Mouse (Mus musculus): ENCODE results near the gene Arsg.

Gene Arsg

DNA sequence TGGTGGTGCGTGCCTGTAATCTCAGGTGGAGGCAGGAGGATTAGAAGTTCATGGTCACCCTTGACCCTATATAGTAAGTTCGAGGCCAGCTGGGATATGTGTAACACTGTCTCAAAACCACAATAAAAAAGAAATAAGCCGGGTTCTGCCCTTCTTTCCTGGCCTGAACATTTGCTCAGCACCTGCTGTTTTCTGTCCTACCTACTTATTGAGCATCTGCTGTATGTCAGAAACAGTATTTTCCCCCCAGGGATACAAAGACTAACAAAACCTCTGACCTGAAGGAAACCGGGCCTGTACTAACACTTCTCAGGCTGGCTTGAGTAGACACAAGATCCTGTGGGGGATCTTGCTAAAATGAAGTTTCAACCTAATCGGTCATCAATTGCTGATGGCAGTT lies 63.8 kb downstream of the Arsg start:
- no peak for ATAC-seq (ENCODE audit: insufficient number of reproducible peaks, low FRiP score, low TSS enrichment)

DNA sequence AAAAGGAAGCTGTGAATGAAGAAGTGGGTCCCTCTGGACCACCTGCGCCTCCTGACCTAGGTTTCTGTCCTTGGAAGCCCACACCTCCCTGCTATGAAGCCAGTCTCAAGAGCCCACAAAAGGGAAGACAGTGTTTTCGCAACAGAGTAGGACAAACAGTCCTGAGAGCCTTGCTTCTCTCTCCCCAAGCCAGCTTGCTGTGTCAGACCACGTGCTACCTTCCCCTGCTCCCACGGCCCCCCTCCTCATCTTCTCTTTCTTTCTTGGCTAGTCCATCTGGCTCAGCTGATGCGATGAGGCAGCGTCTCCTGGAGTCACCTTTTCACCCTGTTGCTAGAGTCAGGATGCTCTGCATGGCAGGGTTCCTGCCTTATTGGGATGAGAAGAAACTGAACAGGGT lies 66.1 kb downstream of the Arsg start:
- no peak for ATAC-seq (ENCODE audit: insufficient number of reproducible peaks, low FRiP score, low TSS enrichment)

DNA sequence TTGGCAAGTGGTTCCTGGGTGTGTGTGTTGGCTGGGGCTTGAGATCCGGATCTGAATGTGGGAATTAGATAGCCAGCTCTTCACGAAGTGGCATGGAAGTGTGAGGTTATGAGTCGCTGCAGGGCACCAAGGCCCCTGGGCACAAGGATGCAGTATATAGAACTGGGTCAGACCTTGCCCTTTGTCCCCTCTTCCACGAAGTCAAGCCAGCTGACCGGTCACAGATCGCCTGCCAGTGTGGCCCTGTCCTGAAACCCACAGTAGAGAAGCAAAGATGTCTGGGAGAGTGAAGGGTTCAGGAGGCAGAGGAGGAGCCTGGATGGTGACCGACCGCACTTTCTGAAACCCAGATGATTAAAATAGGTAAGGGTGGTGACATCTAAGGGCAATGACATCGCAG lies 70.3 kb downstream of the Arsg start:
- ATAC-seq (ENCODE audit: insufficient number of reproducible peaks, low FRiP score, low TSS enrichment) = no peak

DNA sequence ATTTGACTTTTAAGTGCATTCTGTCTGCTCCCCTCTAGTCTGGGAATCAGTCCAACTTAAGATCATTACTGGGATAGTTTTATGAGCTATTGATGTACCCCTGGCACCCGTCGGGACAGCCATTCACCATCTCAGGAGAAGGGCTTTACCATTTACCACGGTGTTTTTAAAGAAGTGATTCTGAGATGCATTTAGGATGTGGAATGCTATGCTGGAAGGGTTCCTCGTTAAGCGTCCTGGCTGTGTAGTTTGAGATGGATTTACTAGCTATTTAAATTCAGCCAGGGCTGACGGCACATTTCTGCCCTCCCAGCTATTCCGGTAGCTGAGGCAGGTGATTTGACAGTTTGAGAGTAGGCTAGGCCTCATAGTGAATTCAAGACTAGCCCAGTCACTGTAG lies 71.3 kb downstream of the Arsg start:
- no peak for ATAC-seq (ENCODE audit: insufficient number of reproducible peaks, low FRiP score, low TSS enrichment)

DNA sequence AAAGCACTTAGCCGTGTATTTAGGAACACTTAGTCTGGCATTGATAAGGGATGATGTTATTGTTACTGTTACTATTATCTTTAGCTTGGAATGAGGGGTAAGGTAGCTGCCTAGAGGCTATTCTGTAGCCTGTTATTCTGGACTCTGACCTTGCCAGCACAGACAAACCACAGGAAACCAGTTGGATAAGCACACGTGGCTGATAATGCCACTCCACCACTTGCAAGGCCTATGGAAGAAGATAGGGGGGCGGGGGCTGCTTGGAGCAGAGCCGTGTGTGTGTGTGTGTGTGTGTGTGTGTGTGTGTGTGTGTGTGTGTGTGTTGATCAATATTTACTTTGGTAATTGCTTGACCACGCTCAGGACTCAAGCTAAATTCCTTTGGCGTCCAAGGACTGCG lies 72.1 kb downstream of the Arsg start:
- ATAC-seq (ENCODE audit: insufficient number of reproducible peaks, low FRiP score, low TSS enrichment) = no peak

DNA sequence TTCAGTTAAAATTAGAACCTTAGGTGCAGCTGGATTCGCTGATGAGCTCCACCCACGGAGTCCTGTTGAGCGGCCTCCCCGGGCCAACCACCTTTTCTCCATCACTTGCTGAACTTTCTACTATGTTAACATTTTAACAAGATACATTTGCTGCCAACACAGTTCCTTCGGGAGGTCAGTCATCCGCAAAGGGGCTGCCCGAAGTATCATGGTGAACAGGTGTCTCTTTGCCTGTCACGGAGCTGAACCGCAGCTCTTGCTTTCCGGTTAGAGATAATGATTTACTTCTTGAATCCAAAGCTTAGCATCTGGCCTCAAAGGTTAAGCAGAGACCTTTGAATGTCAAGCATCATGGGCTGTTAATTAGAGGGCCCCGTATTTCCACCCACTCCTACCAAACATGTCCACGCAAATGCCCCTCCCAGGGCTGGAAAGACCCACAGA lies 72.5 kb downstream of the Arsg start:
- ATAC-seq (ENCODE audit: insufficient number of reproducible peaks, low FRiP score, low TSS enrichment) = no peak

DNA sequence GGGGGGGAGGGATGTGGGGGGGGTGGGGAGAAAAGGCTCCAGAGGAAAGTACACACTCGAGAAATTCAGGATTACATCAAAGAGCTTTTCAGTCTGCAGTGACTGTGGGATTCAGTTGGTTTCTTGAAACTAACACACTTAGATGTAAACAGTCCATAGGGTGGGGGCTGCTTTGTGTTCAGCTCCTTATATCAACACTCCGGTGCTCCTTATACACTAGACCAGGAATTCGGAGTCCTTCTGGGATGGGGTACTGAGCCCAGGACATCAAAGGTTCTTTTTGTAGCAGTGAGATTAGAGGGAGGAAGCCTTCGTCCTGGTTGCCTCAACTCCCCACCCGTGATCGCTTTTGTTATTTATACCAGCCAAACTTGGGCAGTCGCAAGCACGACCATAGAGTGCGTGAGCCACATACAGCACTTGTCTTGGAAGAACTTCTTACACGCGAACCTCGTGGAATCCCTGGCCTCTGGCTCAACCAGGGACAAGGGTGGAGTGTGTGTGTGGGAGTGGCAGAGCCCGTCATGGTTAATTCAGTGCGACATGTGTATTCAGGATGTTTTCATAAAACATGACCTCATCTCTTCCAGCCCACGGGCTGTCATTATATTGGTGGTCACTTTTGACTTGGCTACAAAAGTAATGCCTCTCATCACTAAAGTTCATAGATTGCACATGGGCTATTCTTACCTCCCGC lies 73.3 kb downstream of the Arsg start:
- ATAC-seq (ENCODE audit: insufficient number of reproducible peaks, low FRiP score, low TSS enrichment) = no peak

DNA sequence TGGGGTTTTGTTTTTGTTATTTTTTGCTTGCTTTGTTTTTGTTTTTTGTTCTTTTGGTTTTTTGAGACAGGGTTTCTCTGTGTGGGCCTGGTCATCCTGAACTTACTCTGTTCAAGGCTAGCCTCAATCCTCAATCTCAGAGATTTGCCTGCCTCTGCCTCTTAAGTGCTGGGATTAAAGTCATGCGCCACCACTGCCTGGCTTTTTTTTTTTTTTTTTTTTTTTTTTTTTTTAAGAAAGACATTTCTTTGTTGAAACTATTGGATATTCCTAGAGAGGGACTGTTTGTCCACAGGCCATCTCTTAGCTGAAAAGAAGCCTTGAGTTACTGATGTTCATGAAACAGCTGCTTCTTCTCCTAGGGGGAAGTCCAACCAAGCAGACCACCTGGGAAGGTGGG lies 74.5 kb downstream of the Arsg start:
- no peak for ATAC-seq (ENCODE audit: insufficient number of reproducible peaks, low FRiP score, low TSS enrichment)

DNA sequence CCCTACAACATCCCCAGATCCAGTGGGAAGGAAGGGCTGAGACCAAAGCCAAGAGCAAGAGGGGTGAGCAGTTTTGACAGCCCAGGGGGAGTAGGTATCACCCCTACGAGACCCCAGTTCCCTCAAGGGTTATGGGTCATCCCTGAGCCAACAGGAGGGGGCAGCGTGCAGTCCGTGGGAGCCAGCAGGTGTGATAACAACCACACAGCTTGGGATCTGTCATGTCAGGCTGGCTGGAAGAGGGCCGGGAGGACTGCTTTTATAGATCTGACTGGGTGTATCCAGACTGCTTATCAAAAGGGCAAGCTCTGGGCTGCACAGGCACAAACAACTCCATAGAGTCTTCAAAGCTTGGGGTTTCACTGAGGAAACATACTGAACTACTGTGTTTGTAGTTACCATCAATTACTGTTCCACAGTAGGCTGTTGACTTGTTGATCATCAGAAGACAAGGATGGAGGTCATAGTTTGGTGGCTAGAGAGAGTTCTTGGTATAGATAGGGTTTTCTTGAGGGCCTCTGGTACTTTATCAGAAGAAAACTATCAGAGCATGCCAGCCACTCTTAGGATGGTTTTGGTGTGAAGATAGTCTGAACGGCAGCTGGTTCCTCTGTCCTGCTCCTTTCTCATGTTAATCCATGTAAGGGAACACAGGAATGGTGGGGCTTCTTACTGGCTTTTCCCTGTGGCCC lies 76.6 kb downstream of the Arsg start:
- no peak for ATAC-seq (ENCODE audit: insufficient number of reproducible peaks, low FRiP score, low TSS enrichment)

DNA sequence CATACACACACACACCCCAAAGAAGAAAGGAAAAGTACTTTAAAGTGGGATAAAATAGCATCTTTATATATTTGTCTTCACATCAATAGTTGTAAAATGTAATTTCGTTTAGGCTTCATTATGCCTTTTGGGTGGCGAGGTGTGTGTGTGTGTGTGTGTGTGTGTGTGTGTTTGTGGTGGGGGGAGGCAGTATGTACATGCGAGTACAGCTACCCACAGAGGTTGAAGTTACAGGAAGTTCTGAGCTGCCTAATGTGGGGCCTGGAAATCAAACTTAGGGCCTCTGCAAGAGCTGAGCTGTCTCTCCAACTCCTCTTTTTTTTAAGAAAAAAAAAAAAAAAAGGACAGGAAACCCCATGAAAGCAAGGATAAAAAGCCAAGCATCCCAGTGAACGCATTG lies 80.7 kb downstream of the Arsg start:
- ATAC-seq (ENCODE audit: insufficient number of reproducible peaks, low FRiP score, low TSS enrichment) = no peak

DNA sequence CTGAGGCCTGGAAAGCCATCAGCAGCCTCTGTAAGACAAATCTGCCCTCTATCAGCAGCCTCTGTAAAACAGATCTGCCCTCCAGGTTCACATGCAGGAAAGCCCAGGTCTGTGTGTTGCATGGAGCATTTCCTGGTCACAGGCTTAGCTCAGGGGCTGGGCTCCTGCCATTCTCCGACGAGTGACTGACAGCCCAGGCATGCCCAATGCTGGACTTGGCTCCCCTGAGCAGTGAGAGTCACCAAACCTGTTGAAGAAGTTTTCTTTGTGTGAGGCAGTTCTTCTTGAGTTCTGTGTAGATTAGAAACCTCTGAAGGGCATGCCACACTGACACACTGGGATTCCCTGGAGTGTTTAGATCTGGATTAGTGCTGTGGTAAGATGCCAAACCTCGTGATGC lies 81.3 kb downstream of the Arsg start:
- ATAC-seq (ENCODE audit: insufficient number of reproducible peaks, low FRiP score, low TSS enrichment) = no peak

DNA sequence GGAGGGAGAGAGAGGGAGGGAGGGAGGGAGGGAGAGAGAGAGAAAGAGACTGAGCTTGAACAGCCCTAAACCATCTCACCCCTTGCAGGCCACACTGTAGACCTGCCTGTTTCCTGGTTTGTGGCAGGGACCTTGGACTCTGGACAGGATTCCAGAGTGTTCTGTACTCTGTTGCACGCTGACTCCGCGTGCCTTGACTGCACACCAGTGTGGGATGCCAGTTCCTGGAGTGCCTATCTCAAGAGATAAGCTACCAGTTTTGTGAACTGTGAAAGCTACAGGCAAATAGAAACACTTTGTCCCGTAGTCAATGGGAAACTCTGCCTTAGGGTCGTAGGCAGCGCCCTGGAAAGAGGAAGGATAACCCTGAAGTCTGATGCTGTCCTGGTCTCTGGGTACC lies 83.0 kb downstream of the Arsg start:
- ATAC-seq (ENCODE audit: insufficient number of reproducible peaks, low FRiP score, low TSS enrichment) = no peak

DNA sequence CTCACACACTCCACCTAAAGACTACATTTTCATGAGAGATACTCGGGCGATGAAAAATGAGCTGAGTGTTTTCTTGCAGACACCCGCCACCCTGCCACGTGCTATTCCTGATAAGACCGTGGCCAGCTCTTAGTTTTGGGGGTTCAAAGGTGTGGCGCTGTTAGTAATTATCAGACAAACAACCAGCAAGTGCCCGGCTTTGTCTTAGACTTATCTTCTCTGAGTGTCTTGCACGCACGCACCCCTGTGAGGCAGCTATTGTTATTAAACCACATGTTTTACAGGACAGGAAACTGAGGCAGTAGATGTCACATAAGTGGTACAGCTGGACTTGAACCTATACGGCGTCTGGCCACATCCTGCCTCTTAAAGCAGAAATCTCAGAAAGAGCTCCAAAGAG lies 84.2 kb downstream of the Arsg start:
- ATAC-seq (ENCODE audit: insufficient number of reproducible peaks, low FRiP score, low TSS enrichment) = no peak

DNA sequence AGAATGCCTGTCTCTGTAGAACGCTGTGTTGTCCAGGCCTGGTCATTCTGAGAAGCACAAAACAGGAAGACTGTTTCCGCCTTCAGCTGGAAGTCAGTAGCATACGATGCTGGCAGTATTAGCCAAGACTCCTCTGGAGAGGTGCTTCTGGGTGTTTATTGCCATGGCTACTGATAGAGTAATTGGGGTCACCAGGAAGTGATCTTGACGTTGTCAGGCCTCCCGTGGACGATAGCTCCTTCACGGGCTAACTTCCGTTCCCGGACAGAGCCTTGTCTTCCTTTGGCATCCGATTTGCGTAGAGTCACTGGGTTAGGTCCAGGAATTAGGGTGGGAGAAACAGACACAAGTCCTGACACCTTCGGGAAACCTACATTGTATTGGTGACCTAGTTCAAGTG lies 86.1 kb downstream of the Arsg start:
- no peak for ATAC-seq (ENCODE audit: insufficient number of reproducible peaks, low FRiP score, low TSS enrichment)

DNA sequence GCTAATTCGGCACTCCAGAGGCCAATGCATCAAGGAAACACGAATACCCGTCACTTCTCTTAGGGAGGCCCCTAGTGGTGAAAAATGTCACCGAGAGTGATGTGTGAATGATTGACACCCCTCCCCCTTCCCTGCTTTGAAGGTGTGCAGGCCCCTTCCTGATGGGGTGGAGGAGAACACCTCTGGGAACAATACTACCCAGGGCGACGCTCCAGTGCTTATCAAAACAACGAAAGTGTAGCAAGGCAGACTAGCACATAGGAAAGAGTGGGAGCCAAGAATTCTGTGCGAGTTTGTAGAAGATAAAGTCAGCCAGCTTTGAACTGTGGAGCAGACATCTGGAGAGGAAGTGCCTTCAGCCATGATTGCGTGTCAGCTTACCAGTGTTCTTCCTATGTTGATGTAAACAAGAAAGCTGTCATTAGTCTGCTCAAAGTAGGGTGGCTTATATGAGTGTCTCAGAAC lies 87.7 kb downstream of the Arsg start:
- ATAC-seq (ENCODE audit: insufficient number of reproducible peaks, low FRiP score, low TSS enrichment) = no peak

DNA sequence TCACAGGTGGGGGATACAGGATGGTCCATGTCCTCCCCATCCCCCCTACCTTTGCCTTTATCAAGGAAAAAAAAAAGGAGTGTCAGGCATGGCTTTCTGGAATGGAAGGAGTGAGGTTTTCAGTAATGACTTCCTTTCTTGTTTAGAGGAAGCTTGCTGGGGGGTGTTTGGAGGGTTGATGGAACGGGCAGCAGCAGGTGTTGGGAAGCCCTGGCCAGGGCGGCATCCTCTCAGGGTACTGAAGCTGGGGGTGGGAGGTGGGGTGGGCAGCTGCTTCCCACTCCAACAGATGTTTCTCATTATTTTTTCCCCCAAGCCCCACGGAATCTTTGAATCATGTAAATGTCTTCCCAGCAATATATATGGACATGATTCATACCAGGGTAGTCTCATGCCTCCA lies 88.3 kb downstream of the Arsg start:
- no peak for ATAC-seq (ENCODE audit: insufficient number of reproducible peaks, low FRiP score, low TSS enrichment)

DNA sequence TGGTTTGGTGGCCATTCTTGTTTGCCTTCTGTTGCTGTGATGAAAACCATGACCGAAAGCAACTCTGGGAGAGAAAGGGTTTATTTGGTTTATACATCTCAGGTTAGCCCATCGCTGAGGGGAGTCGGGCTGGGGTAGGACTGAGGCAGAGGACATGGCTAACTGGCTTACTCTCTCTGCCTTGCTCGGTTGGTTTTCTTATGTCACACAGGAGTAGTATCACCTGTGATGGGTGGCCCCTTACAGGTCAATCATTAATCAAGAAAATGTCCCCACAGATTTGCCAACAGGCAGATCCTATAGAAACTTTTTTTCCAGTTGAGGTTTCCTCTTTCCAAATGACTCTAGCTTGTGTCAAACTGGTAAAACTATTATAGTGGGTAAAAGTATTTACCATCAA lies 90.5 kb downstream of the Arsg start:
- ATAC-seq (ENCODE audit: insufficient number of reproducible peaks, low FRiP score, low TSS enrichment) = no peak

DNA sequence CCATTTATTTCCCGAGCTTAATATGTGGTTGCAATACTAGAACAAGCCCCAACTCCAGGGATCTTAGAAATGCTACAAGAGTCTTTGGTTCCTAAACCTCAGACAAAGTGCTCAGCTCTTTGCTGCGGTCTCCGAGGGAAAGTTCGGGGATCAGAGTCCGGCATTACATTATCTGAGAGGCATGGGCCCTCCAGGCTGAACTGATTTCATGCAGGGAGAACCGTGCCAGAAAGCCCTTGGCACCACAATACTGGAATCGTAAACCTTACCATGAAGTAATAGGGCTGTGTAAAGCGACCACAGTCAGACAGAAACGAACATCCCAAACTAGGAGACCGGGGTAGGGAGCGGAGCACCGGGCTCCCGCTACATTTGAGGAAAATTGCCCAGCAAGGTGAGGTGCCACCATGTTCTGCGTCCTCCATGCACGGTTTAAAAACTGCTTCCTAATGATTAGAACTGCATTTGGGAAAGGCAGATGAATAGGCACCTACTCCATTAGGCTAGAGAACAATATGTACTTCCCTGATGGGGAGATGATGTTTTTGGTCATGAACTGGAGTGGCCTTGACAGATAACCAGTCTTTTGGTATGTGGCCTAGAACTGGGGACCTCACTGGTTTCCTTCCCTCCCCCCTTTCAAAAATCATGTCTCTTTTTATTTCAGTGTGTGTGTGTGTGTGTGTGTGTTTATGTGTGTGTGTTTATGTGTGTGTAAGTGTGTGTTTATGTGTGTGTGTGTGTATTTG lies 91.5 kb downstream of the Arsg start:
- no peak for ATAC-seq (ENCODE audit: insufficient number of reproducible peaks, low FRiP score, low TSS enrichment)

DNA sequence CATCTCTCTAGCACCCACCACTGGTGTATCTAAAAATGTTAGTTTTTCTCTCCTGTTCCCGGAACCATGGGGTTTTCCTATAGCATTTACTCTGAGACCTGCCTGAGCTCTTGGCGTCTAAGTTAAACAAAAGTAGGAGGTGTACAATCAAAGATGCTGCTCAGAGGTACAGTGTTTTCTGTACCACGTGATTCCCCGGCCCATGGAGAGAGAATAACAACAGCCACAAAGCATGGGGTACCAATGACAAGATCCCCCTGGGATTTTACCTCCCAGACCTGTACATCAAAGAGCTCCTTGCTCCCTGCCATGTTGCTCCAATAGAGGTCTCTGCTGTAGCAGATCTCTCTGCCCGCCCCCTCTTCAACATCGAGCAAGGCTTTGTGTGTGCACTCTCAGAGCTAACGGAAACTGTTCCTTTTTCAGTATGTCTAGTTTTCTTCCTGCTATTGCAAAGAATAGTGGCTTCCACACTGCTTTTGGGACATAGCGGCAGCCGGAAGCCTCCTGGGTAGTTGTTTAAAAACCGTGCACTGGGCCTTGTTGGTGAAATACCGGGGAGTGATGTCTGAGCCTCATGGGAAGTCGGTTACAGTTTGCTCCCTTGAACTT lies 95.9 kb downstream of the Arsg start:
- ATAC-seq (ENCODE audit: insufficient number of reproducible peaks, low FRiP score, low TSS enrichment) = no peak

DNA sequence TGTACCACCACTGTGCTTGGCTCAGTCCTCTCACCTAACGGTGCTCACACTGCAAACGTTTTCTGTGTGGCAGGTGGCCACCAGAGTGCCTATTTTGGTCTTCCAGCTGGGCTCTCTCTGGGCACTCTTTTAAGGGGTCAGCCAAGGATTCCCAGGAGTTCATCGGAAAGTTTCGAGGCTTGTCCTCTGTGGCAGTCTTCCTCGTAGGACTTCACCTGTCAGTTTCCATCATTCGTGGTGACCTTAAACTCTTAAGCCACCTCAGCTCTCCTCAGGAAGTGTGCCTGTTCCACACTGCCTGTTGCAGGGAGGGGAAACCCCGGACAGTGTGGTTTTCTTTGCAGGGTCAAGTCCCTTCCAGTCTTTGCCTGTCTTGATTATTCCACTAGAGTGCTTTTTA lies 96.6 kb downstream of the Arsg start:
- ATAC-seq (ENCODE audit: insufficient number of reproducible peaks, low FRiP score, low TSS enrichment) = no peak

DNA sequence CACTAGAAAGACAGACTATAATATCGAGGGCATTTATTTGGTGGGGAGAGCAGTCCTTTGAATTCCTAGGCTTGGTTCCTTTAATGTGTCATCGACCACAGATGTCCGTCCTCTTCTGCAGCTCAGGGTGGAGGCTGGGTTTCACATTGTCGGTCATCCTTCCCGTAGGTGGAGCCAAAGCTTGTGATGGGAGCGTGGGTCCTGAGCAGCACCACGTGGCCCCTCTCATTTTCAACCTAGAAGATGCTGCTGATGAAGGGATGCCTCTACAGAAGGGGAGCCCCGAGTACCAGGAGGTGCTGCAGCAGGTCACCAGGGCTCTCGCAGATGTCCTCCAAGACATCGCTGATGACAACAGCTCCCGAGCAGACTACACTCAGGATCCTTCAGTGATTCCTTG lies 98.9 kb downstream of the Arsg start:
- ATAC-seq (ENCODE audit: insufficient number of reproducible peaks, low FRiP score, low TSS enrichment) = no peak

Data from cerebellum, adult (tissue).